Mouse (Mus musculus) left cerebral cortex, postnatal 14 days (tissue): ENCODE measurements around the gene Tmem239. TPM values are rescaled to one million over a fixed set of nuclear protein-coding genes. Genes with fewer than 3 reads are reported as not detected.

Source experiments
- DNase-seq, 2 experiments: peaks; one replicate each; pipeline ENCODE4 v3.0.0; 2021 to 2022; ENCODE audit warnings: low spot score in 2 of 2, mixed read lengths in 1 of 2
- intact Hi-C: fragments of 180-260 bp; cut with DNase I; formaldehyde crosslinking; loops from one replicate; pipeline ENCODE4 v1.15.1; 2025
- total RNA-seq, 2 experiments: library from RNA; stranded (reverse); gene quantifications; 2 replicates each; pipeline ENCODE4 v1.2.3; 2021

The Tmem239 gene
- total RNA-seq, 2 experiments from 2014 or later = not detected

DNA sequence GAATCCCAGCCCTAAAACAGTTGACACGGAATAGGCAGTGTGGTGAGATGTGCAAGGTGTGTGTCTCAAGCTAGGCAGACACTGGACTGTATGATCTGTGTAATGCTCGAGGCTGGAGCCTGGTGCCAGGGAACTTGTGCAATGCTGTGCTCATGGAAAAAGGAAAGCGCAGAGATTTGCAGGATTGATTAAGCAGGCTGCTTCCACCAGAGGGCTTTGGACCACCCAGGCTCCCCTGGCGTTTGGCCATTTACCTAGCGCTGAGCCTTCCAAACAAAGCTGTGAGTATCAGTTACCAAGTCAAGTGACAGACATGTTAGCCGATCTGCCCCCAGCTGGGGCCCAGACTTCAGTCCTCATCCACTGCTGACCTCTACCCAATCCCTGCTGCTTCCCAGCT is 1.9 kb downstream of the Tmem239 start:
- no peak for DNase-seq
- intact Hi-C loops = no loop called here

GRCm38 (mm10) chr2:130411558-130412495 is 5.5 kb downstream of the Tmem239 start:
- DNase-seq = peak; percentile 78 to 82
- intact Hi-C loops = loop anchor here (1.0 kb wide), 1 partner anchor 121 kb away; no protein-coding TSS in a partner anchor

GRCm38 (mm10) chr2:130412775-130413174 is 6.5 kb downstream of the Tmem239 start:
- intact Hi-C loops = no loop called here
- DNase-seq = no peak

DNA sequence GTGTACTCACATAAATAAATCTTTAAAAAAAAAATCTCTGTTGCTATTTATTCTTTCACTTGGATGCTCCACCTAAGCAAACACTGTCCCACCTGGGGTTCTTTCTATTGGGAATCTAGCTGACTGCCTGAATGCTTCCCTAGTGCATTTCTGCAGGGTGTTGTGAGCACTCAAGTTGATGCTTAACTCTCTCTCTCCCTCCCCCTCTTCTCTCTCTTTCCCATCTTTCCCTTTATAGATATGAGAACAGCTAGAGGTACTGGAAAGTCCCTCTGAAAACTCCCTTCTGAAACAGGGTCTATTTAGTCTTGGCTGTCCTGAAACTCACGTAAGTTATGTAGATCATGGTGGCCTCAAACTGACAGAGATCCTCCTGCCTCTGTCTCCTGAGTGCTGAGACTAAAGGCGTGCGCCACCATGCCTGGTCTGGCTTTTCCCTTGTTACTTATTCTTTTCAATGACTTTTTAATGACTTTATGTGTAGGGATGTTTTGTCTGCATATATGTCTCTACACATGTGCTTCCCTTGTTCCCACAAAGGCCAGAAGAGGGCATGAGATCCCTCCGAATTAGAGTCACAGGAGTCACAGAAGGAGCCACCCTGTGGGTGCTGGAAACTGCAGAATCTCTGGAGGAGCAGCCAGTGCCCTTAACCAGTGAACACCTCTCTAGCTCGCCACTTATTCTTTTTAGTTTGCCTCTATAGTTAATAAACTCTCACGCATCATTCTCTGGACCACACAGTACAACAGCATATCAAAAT is 8.0 kb downstream of the Tmem239 start:
- intact Hi-C loops = no loop called here

GRCm38 (mm10) chr2:130421781-130422620 is 15.7 kb downstream of the Tmem239 start:
- intact Hi-C loops = no loop called here
- DNase-seq = no peak

More for the DNA sequence above, 8.0 kb downstream of the Tmem239 start:
- no peak for DNase-seq

GRCm38 (mm10) chr2:130423397-130424125 is 17.3 kb downstream of the Tmem239 start:
- DNase-seq = peak; percentile 80
- intact Hi-C loops = no loop called here

- intact Hi-C loops = no loop called here
- peak; percentile 91 to 93 for DNase-seq
Measured at GRCm38 (mm10) chr2:130424126-130424853, 18.0 kb downstream of the Tmem239 start, which contains the start of the genes Vps16 and Pced1a. TSS of gene Vps16 (plus strand) at chr2:130424339. TSS of gene Pced1a (minus strand) at chr2:130424701.

DNA sequence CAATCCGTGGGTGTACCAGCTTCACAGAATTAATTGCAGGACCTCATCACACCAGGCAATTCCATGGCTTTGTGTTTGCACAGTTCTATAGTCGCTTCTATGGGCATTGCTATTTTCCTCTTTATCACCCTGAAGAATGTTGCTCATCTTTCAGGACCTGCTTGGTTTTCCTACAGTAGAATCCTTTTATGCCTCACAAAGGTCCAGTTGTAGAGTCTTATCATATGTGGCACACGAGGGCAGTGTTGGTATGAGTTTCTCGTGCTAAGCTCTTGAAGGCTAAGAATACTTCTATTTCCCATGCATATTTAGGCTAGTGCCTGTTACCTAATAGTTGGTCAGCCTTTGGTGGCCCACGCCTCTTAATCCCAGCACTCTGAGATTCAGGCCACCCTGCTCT is 18.8 kb downstream of the Tmem239 start:
- intact Hi-C loops = no loop called here
- DNase-seq = peak in 1 of 2 experiments; percentile 27

- DNase-seq = no peak
- intact Hi-C loops = no loop called here
Measured at GRCm38 (mm10) chr2:130429851-130430250, 23.6 kb downstream of the Tmem239 start.

- DNase-seq = no peak
- intact Hi-C loops = no loop called here
Measured at GRCm38 (mm10) chr2:130430484-130430883, 24.2 kb downstream of the Tmem239 start.

- intact Hi-C loops = no loop called here
- DNase-seq = no peak
Measured at GRCm38 (mm10) chr2:130432157-130432556, 25.9 kb downstream of the Tmem239 start.

DNA sequence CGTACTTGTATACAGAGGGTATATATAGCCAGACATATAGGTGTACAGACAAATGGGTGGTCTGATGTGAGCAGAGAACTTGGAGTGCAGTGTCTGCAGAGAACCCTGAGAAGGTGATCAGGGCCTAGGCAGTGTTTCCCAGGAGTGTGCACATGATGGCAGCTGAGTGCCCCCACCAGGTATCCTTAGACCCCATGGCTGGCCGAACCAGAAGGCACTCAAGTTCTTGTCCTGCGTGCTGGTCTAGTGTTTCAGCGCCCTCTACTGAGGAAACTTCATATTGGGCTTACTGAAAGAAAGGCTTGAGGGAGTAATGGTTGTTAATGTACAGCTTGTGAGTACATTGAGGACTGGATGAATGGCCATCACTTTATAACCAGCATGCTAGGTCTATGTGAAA is 26.9 kb downstream of the Tmem239 start:
- DNase-seq = peak; percentile 69 to 71
- intact Hi-C loops = no loop called here

DNA sequence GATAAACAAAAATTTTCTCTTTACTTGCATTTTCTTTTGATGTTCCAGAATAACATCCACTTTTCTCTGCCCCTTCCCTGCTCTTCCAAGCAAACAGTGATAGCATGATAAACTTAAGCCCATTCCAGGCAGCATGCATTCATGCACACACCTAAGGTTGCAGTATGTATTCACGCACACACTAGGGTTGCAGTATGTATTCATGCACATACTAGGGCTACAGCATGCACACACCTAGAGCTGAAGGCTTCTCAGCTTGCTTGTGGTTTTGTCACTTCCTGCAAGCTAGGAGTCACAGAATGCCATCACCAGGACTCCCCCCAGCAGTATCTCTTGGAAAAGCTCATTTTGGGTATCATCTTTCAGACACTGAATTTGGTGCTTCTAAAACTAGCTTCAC is 30.5 kb downstream of the Tmem239 start:
- DNase-seq = no peak
- intact Hi-C loops = no loop called here

GRCm38 (mm10) chr2:130438861-130439260 is 32.6 kb downstream of the Tmem239 start:
- intact Hi-C loops = no loop called here
- DNase-seq = no peak

DNA sequence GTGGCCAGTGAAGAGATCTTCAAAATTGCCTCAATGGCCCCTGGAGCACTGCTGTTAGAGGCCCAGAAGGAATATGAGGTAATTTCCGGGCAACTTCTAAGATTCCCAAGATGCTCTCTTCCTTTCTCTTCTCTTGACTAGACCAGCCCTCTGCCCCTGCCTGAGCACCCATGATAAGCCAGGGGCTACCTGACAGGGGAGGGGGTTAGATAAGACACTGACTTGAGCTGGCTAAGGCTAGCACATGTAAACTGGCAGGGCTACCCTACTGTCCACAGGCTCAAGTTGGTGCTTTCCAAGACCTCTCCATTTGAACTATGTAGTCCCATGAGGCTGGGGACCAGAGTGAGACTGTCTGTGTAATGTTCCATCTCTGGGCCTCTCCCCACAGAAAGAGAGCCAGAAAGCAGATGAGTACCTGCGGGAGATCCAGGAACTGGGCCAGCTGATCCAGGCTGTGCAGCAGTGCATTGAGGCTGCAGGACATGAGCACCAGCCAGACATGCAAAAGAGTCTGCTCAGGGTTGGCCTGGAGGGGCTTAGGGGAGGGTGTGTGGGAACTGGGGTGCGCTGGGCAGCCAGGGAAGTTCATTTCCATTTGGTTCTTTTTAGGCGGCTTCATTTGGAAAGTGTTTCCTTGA is 33.7 kb downstream of the Tmem239 start:
- intact Hi-C loops = no loop called here
- no peak for DNase-seq

DNA sequence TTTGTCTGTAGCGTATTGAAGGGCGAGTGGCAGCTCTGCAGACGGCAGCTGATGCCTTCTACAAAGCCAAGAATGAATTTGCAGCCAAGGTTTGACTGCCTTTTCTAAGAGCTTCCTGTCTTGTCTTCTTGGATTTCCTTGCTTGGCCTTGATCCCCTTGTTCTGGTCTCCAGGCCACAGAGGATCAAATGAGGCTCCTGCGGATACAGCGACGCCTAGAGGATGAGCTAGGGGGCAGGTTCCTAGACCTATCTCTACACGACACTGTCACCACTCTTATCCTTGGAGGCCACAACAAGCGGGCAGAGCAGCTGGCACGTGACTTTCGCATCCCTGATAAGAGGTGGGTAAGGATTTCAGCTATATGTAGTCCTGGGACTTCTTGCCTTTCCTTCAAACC is 35.9 kb downstream of the Tmem239 start:
- no peak for DNase-seq
- intact Hi-C loops = no loop called here

DNA sequence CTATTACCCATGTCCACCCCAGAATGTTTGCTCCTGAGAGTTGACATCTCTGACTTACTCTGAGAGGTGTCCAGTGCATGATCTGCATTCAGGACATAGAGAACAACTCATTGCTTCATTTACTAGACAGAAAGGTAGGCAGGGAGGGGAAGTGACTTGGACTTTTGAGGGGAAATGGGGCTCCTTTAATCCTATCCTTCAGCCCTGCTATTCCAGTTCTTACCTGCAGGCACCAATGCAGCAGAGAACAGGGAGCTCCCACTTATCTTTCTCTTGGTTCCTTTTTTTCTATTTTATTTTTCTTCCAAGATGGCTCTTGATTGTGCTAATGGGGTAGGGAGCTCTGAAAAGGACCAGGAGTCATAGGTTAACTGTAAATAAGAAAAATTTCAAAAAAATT is 42.2 kb downstream of the Tmem239 start:
- intact Hi-C loops = no loop called here
- DNase-seq = no peak
